Mouse (Mus musculus): ENCODE measurements around the gene Smarcb1. TPM values are rescaled to one million over a fixed set of nuclear protein-coding genes. Genes with fewer than 3 reads are reported as not detected.

The Smarcb1 gene
- polyA plus RNA-seq, 1 experiment from 2014 or later, result 236 TPM

- H3K27ac ChIP-seq (replicated peaks; ENCODE audit: low read depth, low read length), result no peak overlapping the region
- no peak overlapping the region for H3K9ac ChIP-seq (replicated peaks; ENCODE audit: low read length)
- H3K27me3 ChIP-seq (ENCODE audit: control insufficient read depth, insufficient read depth, low read length), result no peaks in the 10 kb centered on the region
- no peaks in the 10 kb centered on the region for H3K36me3 ChIP-seq (replicated peaks; ENCODE audit: control insufficient read depth, insufficient read depth, low read depth, low read length)
- no peaks in the 10 kb centered on the region for H3K4me1 ChIP-seq (ENCODE audit: control insufficient read depth, insufficient read depth, low read length)
- no peak overlapping the region for H3K4me2 ChIP-seq (ENCODE audit: low read depth, low read length)
- ATAC-seq (replicated peaks; ENCODE audit: insufficient number of reproducible peaks, low FRiP score, low TSS enrichment, low read depth), result no peak
- 93% methylated on average over 7 of the region's 7 CpGs for WGBS
- DNase-seq (ENCODE audit: low spot score), result no peak
- H3K9me3 ChIP-seq (replicated peaks; ENCODE audit: control insufficient read depth, low read length), result no peaks in the 10 kb centered on the region
- no peak overlapping the region for H3K4me3 ChIP-seq (ENCODE audit: low read depth, low read length)
Observed at GRCm38 (mm10) chr10:75945213-75945612, 23.8 kb upstream of the Smarcb1 start.

- DNase-seq (ENCODE audit: low spot score), result no peak
- no peak overlapping the region for H3K27ac ChIP-seq (replicated peaks; ENCODE audit: low read depth, low read length)
Observed at GRCm38 (mm10) chr10:75944066-75944772, 22.8 kb upstream of the Smarcb1 start.

GRCm38 (mm10) chr10:75942736-75943477, 21.5 kb upstream of the Smarcb1 start, which contains the start of gene Vpreb3:
Vpreb3 (plus strand) TSS chr10:75943057.
- Histone ChIP-seq H3K9me3 (replicated peaks; ENCODE audit: control insufficient read depth, low read length) (no peaks in the 10 kb centered on the region), H3K4me2 (ENCODE audit: low read depth, low read length) (no peak within 1 kb of the TSS), H3K27me3 (ENCODE audit: control insufficient read depth, insufficient read depth, low read length) (no peaks in the 10 kb centered on the region; the same call in 1 of the 2 replicates), H3K36me3 (replicated peaks; ENCODE audit: control insufficient read depth, insufficient read depth, low read depth, low read length) (no peaks in the 10 kb centered on the region), H3K4me1 (ENCODE audit: control insufficient read depth, insufficient read depth, low read length) (no peaks in the 10 kb centered on the region), H3K27ac (replicated peaks; ENCODE audit: low read depth, low read length) (no peak within 1 kb of the TSS), H3K4me3 (ENCODE audit: low read depth, low read length) (no peak within 1 kb of the TSS), H3K9ac (replicated peaks; ENCODE audit: low read length) (no peak within 1 kb of the TSS)
- no peak for ATAC-seq (replicated peaks; ENCODE audit: insufficient number of reproducible peaks, low FRiP score, low TSS enrichment, low read depth)
- no peak for DNase-seq (ENCODE audit: low spot score)
- WGBS, result 80% methylated on average over 15 of the region's 15 CpGs

More at GRCm38 (mm10) chr10:75944066-75944772, 22.8 kb upstream of the Smarcb1 start:
- no peak for ATAC-seq (replicated peaks; ENCODE audit: insufficient number of reproducible peaks, low FRiP score, low TSS enrichment, low read depth)
- Histone ChIP-seq H3K9ac (replicated peaks; ENCODE audit: low read length) (no peak overlapping the region), H3K4me2 (ENCODE audit: low read depth, low read length) (no peak overlapping the region), H3K27me3 (ENCODE audit: control insufficient read depth, insufficient read depth, low read length) (no peaks in the 10 kb centered on the region), H3K4me1 (ENCODE audit: control insufficient read depth, insufficient read depth, low read length) (no peaks in the 10 kb centered on the region), H3K36me3 (replicated peaks; ENCODE audit: control insufficient read depth, insufficient read depth, low read depth, low read length) (no peaks in the 10 kb centered on the region), H3K9me3 (replicated peaks; ENCODE audit: control insufficient read depth, low read length) (no peaks in the 10 kb centered on the region), H3K4me3 (ENCODE audit: low read depth, low read length) (no peak overlapping the region)
- WGBS, result 29% methylated on average over 11 of the region's 11 CpGs

- no peaks in the 10 kb centered on the region for H3K4me1 ChIP-seq (ENCODE audit: control insufficient read depth, insufficient read depth, low read length)
- no peaks in the 10 kb centered on the region for H3K9me3 ChIP-seq (replicated peaks; ENCODE audit: control insufficient read depth, low read length)
- no peaks in the 10 kb centered on the region for H3K36me3 ChIP-seq (replicated peaks; ENCODE audit: control insufficient read depth, insufficient read depth, low read depth, low read length)
- no peak overlapping the region for H3K4me2 ChIP-seq (ENCODE audit: low read depth, low read length)
- H3K27ac ChIP-seq (replicated peaks; ENCODE audit: low read depth, low read length), result no peak overlapping the region
- peaks cover 8% of the 10 kb centered on the region for H3K27me3 ChIP-seq (ENCODE audit: control insufficient read depth, insufficient read depth, low read length)
- H3K4me3 ChIP-seq (ENCODE audit: low read depth, low read length), result no peak overlapping the region
- no peak overlapping the region for H3K9ac ChIP-seq (replicated peaks; ENCODE audit: low read length)
- no peak for ATAC-seq (replicated peaks; ENCODE audit: insufficient number of reproducible peaks, low FRiP score, low TSS enrichment, low read depth)
- DNase-seq (ENCODE audit: low spot score), result no peak
- 68% methylated on average over 9 of the region's 9 CpGs for WGBS
Observed at GRCm38 (mm10) chr10:75941042-75941824, 19.8 kb upstream of the Smarcb1 start.

GRCm38 (mm10) chr10:75940520-75940919, 19.1 kb upstream of the Smarcb1 start, which contains the start of gene Gm867:
Gm867 (minus strand) TSS chr10:75940672.
- Histone ChIP-seq H3K4me1 (ENCODE audit: control insufficient read depth, insufficient read depth, low read length) (no peaks in the 10 kb centered on the region; the same call in 1 of the 2 replicates), H3K9me3 (replicated peaks; ENCODE audit: control insufficient read depth, low read length) (no peaks in the 10 kb centered on the region), H3K36me3 (replicated peaks; ENCODE audit: control insufficient read depth, insufficient read depth, low read depth, low read length) (no peaks in the 10 kb centered on the region), H3K27ac (replicated peaks; ENCODE audit: low read depth, low read length) (no peak within 1 kb of the TSS), H3K9ac (replicated peaks; ENCODE audit: low read length) (no peak within 1 kb of the TSS), H3K4me3 (ENCODE audit: low read depth, low read length) (no peak within 1 kb of the TSS), H3K4me2 (ENCODE audit: low read depth, low read length) (no peak within 1 kb of the TSS), H3K27me3 (ENCODE audit: control insufficient read depth, insufficient read depth, low read length) (peaks cover 14% of the 10 kb centered on the region)
- 83% methylated on average over 5 of the region's 5 CpGs for WGBS
- no peak for ATAC-seq (replicated peaks; ENCODE audit: insufficient number of reproducible peaks, low FRiP score, low TSS enrichment, low read depth)
- no peak for DNase-seq (ENCODE audit: low spot score)

- no peak overlapping the region for H3K9ac ChIP-seq (replicated peaks; ENCODE audit: low read length)
- 42% methylated on average over 9 of the region's 9 CpGs for WGBS
- H3K4me1 ChIP-seq (ENCODE audit: control insufficient read depth, insufficient read depth, low read length), result no peaks in the 10 kb centered on the region; the same call in 1 of the 2 replicates
- no peak overlapping the region for H3K4me3 ChIP-seq (ENCODE audit: low read depth, low read length)
- H3K36me3 ChIP-seq (replicated peaks; ENCODE audit: control insufficient read depth, insufficient read depth, low read depth, low read length), result no peaks in the 10 kb centered on the region
- ATAC-seq (replicated peaks; ENCODE audit: insufficient number of reproducible peaks, low FRiP score, low TSS enrichment, low read depth) (no peak), DNase-seq (ENCODE audit: low spot score) (no peak)
- H3K27me3 ChIP-seq (ENCODE audit: control insufficient read depth, insufficient read depth, low read length), result peaks cover 14% of the 10 kb centered on the region
- no peak overlapping the region for H3K27ac ChIP-seq (replicated peaks; ENCODE audit: low read depth, low read length)
- H3K9me3 ChIP-seq (replicated peaks; ENCODE audit: control insufficient read depth, low read length), result no peaks in the 10 kb centered on the region
- H3K4me2 ChIP-seq (ENCODE audit: low read depth, low read length), result no peak overlapping the region
Observed at GRCm38 (mm10) chr10:75939481-75940234, 18.2 kb upstream of the Smarcb1 start.

- H3K4me3 ChIP-seq (ENCODE audit: low read depth, low read length), result no peak overlapping the region
- no peaks in the 10 kb centered on the region for H3K9me3 ChIP-seq (replicated peaks; ENCODE audit: control insufficient read depth, low read length)
- peaks cover 14% of the 10 kb centered on the region for H3K27me3 ChIP-seq (ENCODE audit: control insufficient read depth, insufficient read depth, low read length)
- H3K9ac ChIP-seq (replicated peaks; ENCODE audit: low read length), result no peak overlapping the region
- 48% methylated on average over 10 of the region's 10 CpGs for WGBS
- H3K4me2 ChIP-seq (ENCODE audit: low read depth, low read length), result no peak overlapping the region
- DNase-seq (ENCODE audit: low spot score) (no peak), ATAC-seq (replicated peaks; ENCODE audit: insufficient number of reproducible peaks, low FRiP score, low TSS enrichment, low read depth) (no peak)
- no peaks in the 10 kb centered on the region; the same call in none of the 2 replicates for H3K4me1 ChIP-seq (ENCODE audit: control insufficient read depth, insufficient read depth, low read length)
- no peaks in the 10 kb centered on the region for H3K36me3 ChIP-seq (replicated peaks; ENCODE audit: control insufficient read depth, insufficient read depth, low read depth, low read length)
- H3K27ac ChIP-seq (replicated peaks; ENCODE audit: low read depth, low read length), result no peak overlapping the region
Observed at GRCm38 (mm10) chr10:75937851-75938643, 16.6 kb upstream of the Smarcb1 start.

Data from embryonic facial prominence, embryonic 11.5 days (tissue).